Mouse (Mus musculus) central nervous system, embryonic 11.5 days (tissue): ENCODE data around the gene Kcnh8. TPM values are rescaled to one million over a fixed set of nuclear protein-coding genes. Genes with fewer than 3 reads are reported as not detected.

ENCODE experiments used
- polyA plus RNA-seq: library from polyadenylated mRNA; depleted of rRNA; stranded (reverse); fragments of >200 nt; gene quantifications from 2 replicates; pipeline ENCODE4 v1.2.3, GENCODE M21; 2012; rRNA removed

Kcnh8 gene
- 1.5 and 2.5 TPM in 2 replicates for polyA plus RNA-seq

DNA sequence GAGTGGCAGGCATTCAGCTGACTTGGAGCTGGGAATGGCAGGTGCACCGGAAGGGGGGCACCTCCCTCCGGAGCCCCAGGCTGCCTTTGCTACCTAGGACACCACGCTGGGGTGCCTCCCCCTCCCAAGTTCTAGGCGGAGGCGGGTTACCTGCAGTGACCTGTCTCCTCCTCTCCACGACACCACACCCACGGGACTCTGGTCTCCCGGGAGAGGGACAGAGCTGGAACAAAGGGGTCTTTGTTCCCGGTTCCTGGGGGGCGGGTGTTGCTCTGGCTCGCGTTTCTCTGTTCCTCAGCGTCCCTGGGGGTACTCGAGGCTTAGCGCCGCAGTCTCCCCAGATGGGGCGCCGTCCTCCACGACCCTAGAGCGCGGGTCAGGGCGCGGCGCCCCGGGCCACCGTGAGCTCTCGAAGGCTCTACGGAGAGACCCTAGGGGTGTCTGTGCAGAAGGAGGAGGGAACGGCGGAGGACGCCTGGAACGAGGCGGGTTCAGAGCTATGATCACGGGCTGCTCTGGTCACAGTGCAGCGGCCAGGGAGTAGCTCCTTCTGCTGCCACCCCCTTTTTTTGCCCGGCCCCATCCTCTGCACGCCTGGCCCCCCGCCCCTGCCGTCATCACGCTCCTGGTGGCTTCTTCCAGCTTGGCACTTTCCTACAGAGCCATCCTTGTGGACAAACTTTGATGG is at the start of gene Kcnh8:
TSS of gene Kcnh8 (plus strand) at position 617 of the 688 bp plus-strand sequence.

